Mouse (Mus musculus): ENCODE data around the gene Hoxb4.

GRCm38 (mm10) chr11:96302381-96303150 lies 15.5 kb upstream of the Hoxb4 start:
- TF ChIP-seq CTCF (IDR thresholded peaks at IDR 0.05; ENCODE audit: low read depth, low read length), result no peak
- no peak for TF ChIP-seq POLR2A (IDR thresholded peaks at IDR 0.05; ENCODE audit: borderline replicate concordance, low read depth, low read length)

Data from bone marrow macrophage, adult 2 months (primary cell).